Mouse (Mus musculus) E14TG2a.4 (cell line): ENCODE results near the gene Cdk19.

Experiments used
- CTCF ChIP-seq: conservative IDR thresholded peaks from 2 replicates; pipeline ENCODE4 v1.5.1; 2014; ENCODE audit warnings: low read length
- NANOG ChIP-seq: IDR thresholded peaks from 2 replicates; pipeline ENCODE4 v1.6.1; 2014; ENCODE audit warnings: borderline replicate concordance, low read length, mixed read lengths
- POU5F1 ChIP-seq: IDR thresholded peaks from 2 replicates; pipeline ENCODE4 v1.6.1; 2014; ENCODE audit warnings: low read length, borderline replicate concordance

DNA sequence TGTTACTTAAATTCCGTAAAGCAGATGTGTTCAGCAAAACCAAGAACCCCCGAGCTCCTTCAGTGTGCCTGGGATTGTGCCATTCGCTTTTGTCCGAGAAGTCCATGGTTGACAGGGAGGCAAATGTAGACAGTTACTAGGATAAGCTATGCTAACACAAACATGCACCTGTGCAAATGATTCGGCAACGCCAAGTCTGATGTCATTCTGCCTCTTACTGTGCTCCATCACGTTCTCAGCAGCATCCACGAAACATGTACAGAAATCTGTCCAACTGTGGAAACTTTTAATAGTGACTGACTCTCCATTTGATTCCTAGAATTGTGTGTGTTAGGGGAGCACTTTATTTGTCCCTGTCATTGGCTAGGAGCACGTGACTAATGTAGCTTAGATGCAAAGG is 93.0 kb downstream of the Cdk19 start:
- TF ChIP-seq CTCF (no peak), NANOG (no peak), POU5F1 (no peak)
